Mouse (Mus musculus): ENCODE results near the gene ccdc198. TPM values are rescaled to one million over a fixed set of nuclear protein-coding genes. Genes with fewer than 3 reads are reported as not detected.

The ccdc198 gene
- total and polyA plus RNA-seq, 2 experiments from 2014 or later, result not detected

DNA sequence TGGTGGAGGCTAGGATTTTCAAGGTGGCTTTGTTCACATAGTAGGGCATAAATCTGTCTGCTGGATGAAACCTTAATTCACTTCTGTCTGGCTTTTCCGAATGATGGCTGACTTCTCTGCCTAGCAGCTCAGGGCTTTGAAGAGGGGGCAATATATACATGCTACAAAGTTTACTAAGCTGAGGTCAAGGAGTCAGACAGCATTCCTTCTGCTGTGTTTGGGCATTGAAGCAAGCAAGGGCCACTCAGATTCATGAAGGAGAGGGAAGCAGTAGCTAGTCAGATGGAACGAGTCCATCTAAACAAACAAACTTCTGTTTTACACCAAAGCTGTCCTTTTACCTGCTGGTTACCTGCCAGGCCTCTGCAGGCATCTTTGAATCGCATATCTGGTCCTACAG lies 32.4 kb upstream of the ccdc198 start:
- no peak for TF ChIP-seq CTCF (IDR thresholded peaks at IDR 0.05)
- 85% methylated on average over 3 of the region's 3 CpGs for WGBS

GRCm38 (mm10) chr14:49275376-49275775 lies 30.1 kb upstream of the ccdc198 start:
- no peaks in the 10 kb centered on the region for H3K4me1 ChIP-seq (ENCODE audit: insufficient read depth, low read length)
- TF ChIP-seq CTCF (IDR thresholded peaks at IDR 0.05), result no peak
- H3K9ac ChIP-seq (replicated peaks; ENCODE audit: low read length, poor library complexity, severe bottlenecking), result no peak overlapping the region
- no peak overlapping the region for H3K4me2 ChIP-seq (ENCODE audit: low read depth, low read length, poor library complexity, severe bottlenecking)
- H3K4me3 ChIP-seq (ENCODE audit: low read depth, low read length), result no peak overlapping the region
- DNase-seq (ENCODE audit: low spot score), result no peak
- WGBS, result 36% methylated on average over 2 of the region's 2 CpGs
- no peaks in the 10 kb centered on the region for H3K9me3 ChIP-seq (ENCODE audit: low read length)
- H3K27me3 ChIP-seq (ENCODE audit: insufficient read depth, low read length), result no peaks in the 10 kb centered on the region
- no peak for ATAC-seq (ENCODE audit: low FRiP score)
- no peaks in the 10 kb centered on the region for H3K36me3 ChIP-seq (ENCODE audit: insufficient read depth, low read length)
- H3K27ac ChIP-seq (ENCODE audit: low read depth, low read length), result no peak overlapping the region

More for the DNA sequence above, 32.4 kb upstream of the ccdc198 start:
- no peak overlapping the region for H3K27ac ChIP-seq (ENCODE audit: low read depth, low read length)
- H3K9ac ChIP-seq (replicated peaks; ENCODE audit: low read length, poor library complexity, severe bottlenecking), result no peak overlapping the region
- H3K4me2 ChIP-seq (ENCODE audit: low read depth, low read length, poor library complexity, severe bottlenecking), result no peak overlapping the region
- DNase-seq (ENCODE audit: low spot score) (no peak), ATAC-seq (ENCODE audit: low FRiP score) (no peak)
- H3K27me3 ChIP-seq (ENCODE audit: insufficient read depth, low read length), result no peaks in the 10 kb centered on the region
- no peak overlapping the region for H3K4me3 ChIP-seq (ENCODE audit: low read depth, low read length)
- no peaks in the 10 kb centered on the region for H3K9me3 ChIP-seq (ENCODE audit: low read length)
- H3K4me1 ChIP-seq (ENCODE audit: insufficient read depth, low read length), result no peaks in the 10 kb centered on the region
- no peaks in the 10 kb centered on the region for H3K36me3 ChIP-seq (ENCODE audit: insufficient read depth, low read length)

DNA sequence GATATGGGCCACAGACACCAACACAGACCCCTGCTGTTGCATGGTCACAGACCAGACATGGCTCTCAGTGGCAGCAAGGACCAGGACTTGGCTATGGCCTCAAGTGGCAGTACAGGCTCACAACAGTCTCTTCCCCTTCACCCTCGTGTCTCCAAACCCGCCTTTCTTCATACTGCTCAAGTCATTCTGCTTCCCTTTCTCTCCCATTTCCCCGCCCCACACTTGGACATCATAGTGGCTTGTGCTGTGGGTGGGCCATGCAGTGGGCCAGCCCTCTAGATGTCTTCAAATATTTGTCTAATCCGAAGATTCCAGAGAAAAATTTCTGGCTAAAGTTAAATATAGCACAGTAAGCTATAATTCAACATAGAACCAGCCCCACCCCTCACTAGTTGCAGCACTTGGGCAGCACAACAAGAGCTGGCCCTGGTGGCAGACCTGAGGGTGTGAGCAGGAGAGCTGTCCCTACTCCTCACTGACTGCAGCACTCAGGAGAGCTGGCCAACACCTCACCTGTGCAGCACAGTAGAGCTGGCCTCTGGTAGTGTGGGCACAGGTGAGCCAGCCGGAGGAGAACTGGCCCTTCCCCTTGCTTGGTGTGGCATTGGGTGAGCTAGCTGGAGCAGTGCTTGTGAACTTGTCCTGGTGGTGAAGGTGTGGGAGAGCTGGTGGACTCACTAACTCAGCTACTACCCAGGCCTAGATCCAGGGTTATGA lies 20.2 kb upstream of the ccdc198 start:
- no peak for DNase-seq (ENCODE audit: low spot score)
- 83% methylated on average over 5 of the region's 5 CpGs for WGBS
- no peak overlapping the region for H3K27ac ChIP-seq (ENCODE audit: low read depth, low read length)
- TF ChIP-seq CTCF (IDR thresholded peaks at IDR 0.05), result no peak
- no peak overlapping the region for H3K4me2 ChIP-seq (ENCODE audit: low read depth, low read length, poor library complexity, severe bottlenecking)
- no peak for ATAC-seq (ENCODE audit: low FRiP score)
- no peaks in the 10 kb centered on the region for H3K4me1 ChIP-seq (ENCODE audit: insufficient read depth, low read length)
- no peak overlapping the region for H3K9ac ChIP-seq (replicated peaks; ENCODE audit: low read length, poor library complexity, severe bottlenecking)
- H3K4me3 ChIP-seq (ENCODE audit: low read depth, low read length), result no peak overlapping the region
- no peaks in the 10 kb centered on the region for H3K36me3 ChIP-seq (ENCODE audit: insufficient read depth, low read length)
- no peaks in the 10 kb centered on the region for H3K9me3 ChIP-seq (ENCODE audit: low read length)
- no peaks in the 10 kb centered on the region for H3K27me3 ChIP-seq (ENCODE audit: insufficient read depth, low read length)

- 0 out of 2 replicates have a peak, but pooled peaks have one; percentile 34 for ATAC-seq (ENCODE audit: low FRiP score)
- no peak for TF ChIP-seq CTCF (IDR thresholded peaks at IDR 0.05)
- DNase-seq (ENCODE audit: low spot score), result no peak
- H3K27ac ChIP-seq (ENCODE audit: low read depth, low read length), result no peak overlapping the region
- no peaks in the 10 kb centered on the region for H3K36me3 ChIP-seq (ENCODE audit: insufficient read depth, low read length)
- no peak overlapping the region for H3K9ac ChIP-seq (replicated peaks; ENCODE audit: low read length, poor library complexity, severe bottlenecking)
- H3K4me3 ChIP-seq (ENCODE audit: low read depth, low read length), result no peak overlapping the region
- H3K4me1 ChIP-seq (ENCODE audit: insufficient read depth, low read length), result no peaks in the 10 kb centered on the region
- H3K9me3 ChIP-seq (ENCODE audit: low read length), result no peaks in the 10 kb centered on the region
- WGBS, result 21% methylated on average over 1 of the region's 1 CpGs
- H3K4me2 ChIP-seq (ENCODE audit: low read depth, low read length, poor library complexity, severe bottlenecking), result no peak overlapping the region
- no peaks in the 10 kb centered on the region for H3K27me3 ChIP-seq (ENCODE audit: insufficient read depth, low read length)
These were observed 3.8 kb downstream of the ccdc198 start for GRCm38 (mm10) chr14:49241522-49241921.

GRCm38 (mm10) chr14:49238206-49238605 lies 7.1 kb downstream of the ccdc198 start:
- peak; percentile 99 for TF ChIP-seq CTCF (IDR thresholded peaks at IDR 0.05)
- peak; percentile 77; the same call in 1 of the 2 replicates for ATAC-seq (ENCODE audit: low FRiP score)
- Histone ChIP-seq H3K4me2 (ENCODE audit: low read depth, low read length, poor library complexity, severe bottlenecking) (no peak overlapping the region), H3K27ac (ENCODE audit: low read depth, low read length) (no peak overlapping the region), H3K27me3 (ENCODE audit: insufficient read depth, low read length) (no peaks in the 10 kb centered on the region), H3K4me1 (ENCODE audit: insufficient read depth, low read length) (no peaks in the 10 kb centered on the region), H3K36me3 (ENCODE audit: insufficient read depth, low read length) (no peaks in the 10 kb centered on the region), H3K4me3 (ENCODE audit: low read depth, low read length) (no peak overlapping the region), H3K9me3 (ENCODE audit: low read length) (no peaks in the 10 kb centered on the region), H3K9ac (replicated peaks; ENCODE audit: low read length, poor library complexity, severe bottlenecking) (no peak overlapping the region)
- WGBS, result 36% methylated on average over 11 of the region's 11 CpGs
- DNase-seq (ENCODE audit: low spot score), result peak; percentile 88

- Histone ChIP-seq H3K9ac (replicated peaks; ENCODE audit: low read length, poor library complexity, severe bottlenecking) (no peak overlapping the region), H3K4me1 (ENCODE audit: insufficient read depth, low read length) (no peaks in the 10 kb centered on the region), H3K4me2 (ENCODE audit: low read depth, low read length, poor library complexity, severe bottlenecking) (no peak overlapping the region), H3K27ac (ENCODE audit: low read depth, low read length) (no peak overlapping the region), H3K36me3 (ENCODE audit: insufficient read depth, low read length) (no peaks in the 10 kb centered on the region), H3K9me3 (ENCODE audit: low read length) (no peaks in the 10 kb centered on the region), H3K4me3 (ENCODE audit: low read depth, low read length) (no peak overlapping the region), H3K27me3 (ENCODE audit: insufficient read depth, low read length) (no peaks in the 10 kb centered on the region)
- TF ChIP-seq CTCF (IDR thresholded peaks at IDR 0.05), result peak; percentile 75
- DNase-seq (ENCODE audit: low spot score) (peak; percentile 67), ATAC-seq (ENCODE audit: low FRiP score) (no peak)
- WGBS, result 36% methylated on average over 9 of the region's 9 CpGs
These were observed 10.3 kb downstream of the ccdc198 start for GRCm38 (mm10) chr14:49234788-49235515.

Measured in midbrain, postnatal 0 days (tissue).